Mouse (Mus musculus) thymus, adult 2 months (tissue): ENCODE data around the gene Suv39h1.

Source experiments
- CTCF ChIP-seq: fragments of 200-500 bp; IDR thresholded peaks from 2 replicates; pipeline ENCODE4 v1.5.1; 2012; ENCODE audit warnings: mild to moderate bottlenecking, control low read depth, low read length, moderate library complexity, borderline replicate concordance; ENCODE audit not compliant: control insufficient read depth, poor library complexity, insufficient read depth; ENCODE audit errors: extremely low read depth
- POLR2A ChIP-seq: fragments of 200-500 bp; IDR thresholded peaks from 2 replicates; pipeline ENCODE4 v1.6.1; 2012; ENCODE audit warnings: mild to moderate bottlenecking, low read length, control low read depth, moderate library complexity; ENCODE audit not compliant: control insufficient read depth, poor library complexity, insufficient read depth; ENCODE audit errors: extremely low read depth

- TF ChIP-seq POLR2A (no peak), CTCF (no peak)
These were observed 15.2 kb upstream of the Suv39h1 start for GRCm38 (mm10) chrX:8089746-8090145.
